Mouse (Mus musculus): Measurements from ENCODE around the gene Igf1r.

DNA sequence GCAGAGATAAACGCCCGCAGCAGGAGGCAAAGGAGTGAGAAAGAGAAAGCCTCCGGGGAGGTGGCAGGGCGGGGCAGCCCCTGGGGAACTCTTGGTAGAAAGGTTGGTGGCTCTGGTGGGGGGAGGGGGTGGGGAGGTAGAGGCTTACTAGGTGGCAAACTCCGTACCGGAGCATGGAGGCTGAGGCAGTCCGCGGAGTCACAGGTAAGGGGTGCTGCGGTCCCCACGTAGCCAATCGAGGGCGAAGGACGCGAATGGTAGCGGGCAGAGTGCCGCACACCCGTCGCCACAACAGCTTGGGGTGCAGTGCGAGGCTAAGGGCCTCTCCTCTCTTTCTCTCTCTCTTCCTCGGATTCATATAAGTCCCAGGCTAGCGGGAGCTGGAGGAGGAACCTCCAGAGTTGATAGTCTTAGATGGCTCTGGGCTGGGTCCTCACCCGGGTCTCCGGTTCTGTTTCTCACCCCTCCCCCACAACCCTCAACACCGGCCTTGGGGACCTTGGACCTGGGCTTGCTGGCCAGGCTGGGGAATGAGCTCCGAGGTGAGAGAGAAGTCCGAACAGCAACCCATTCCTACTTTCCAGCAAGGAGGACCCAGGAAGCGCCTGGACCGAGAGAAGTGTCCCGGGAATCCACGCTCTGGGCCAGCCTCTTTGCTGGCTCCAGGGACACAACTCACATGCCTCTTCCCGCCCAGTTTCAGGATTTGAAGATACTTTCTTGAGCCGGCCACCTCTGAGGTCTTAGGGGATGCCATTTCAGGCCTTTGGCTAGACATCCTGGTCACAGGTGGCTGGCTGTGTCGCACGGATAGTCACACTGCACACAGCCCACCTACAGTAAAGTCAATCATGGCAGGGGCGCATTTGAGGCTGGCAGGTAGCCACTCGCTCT lies 323.5 kb downstream of the Igf1r start:
- no peak for TF ChIP-seq CTCF (IDR thresholded peaks at IDR 0.05; ENCODE audit: low read depth)
- TF ChIP-seq EP300 (optimal IDR thresholded peaks at IDR 0.05): no peak
